Mouse (Mus musculus): ENCODE results near the gene Cox18.
"Not testable (repeated sequence)": the region's sequence is repeated elsewhere in the genome, so short reads cannot be mapped to it uniquely, and the experiment has no call there.

The Cox18 gene

GRCm38 (mm10) chr5:90223534-90224381 lies at the start of gene Cox18:
Gene Cox18, minus strand, starts transcription at chr5:90224001.
- DNase-seq (ENCODE audit: inconsistent age in 2 of 2, low spot score in 1 of 2), result peak; percentile 99 to 100

GRCm38 (mm10) chr5:90262230-90262629 lies 38.4 kb upstream of the Cox18 start:
- not testable (repeated sequence) for DNase-seq (ENCODE audit: inconsistent age in 2 of 2, low spot score in 1 of 2)

- DNase-seq (ENCODE audit: inconsistent age in 2 of 2, low spot score in 1 of 2), result no peak
Measured at GRCm38 (mm10) chr5:90257023-90257422, 33.2 kb upstream of the Cox18 start.

- DNase-seq (ENCODE audit: inconsistent age in 2 of 2, low spot score in 1 of 2), result no peak
Measured at GRCm38 (mm10) chr5:90247503-90247902, 23.7 kb upstream of the Cox18 start.

- no peak for DNase-seq (ENCODE audit: inconsistent age in 2 of 2, low spot score in 1 of 2)
Measured at GRCm38 (mm10) chr5:90246987-90247386, 23.2 kb upstream of the Cox18 start.

GRCm38 (mm10) chr5:90246567-90246966 lies 22.8 kb upstream of the Cox18 start:
- DNase-seq (ENCODE audit: inconsistent age in 2 of 2, low spot score in 1 of 2), result no peak

GRCm38 (mm10) chr5:90245416-90245815 lies 21.6 kb upstream of the Cox18 start:
- DNase-seq (ENCODE audit: inconsistent age in 2 of 2, low spot score in 1 of 2), result no peak

GRCm38 (mm10) chr5:90235217-90235616 lies 11.4 kb upstream of the Cox18 start:
- DNase-seq (ENCODE audit: inconsistent age in 2 of 2, low spot score in 1 of 2), result no peak

GRCm38 (mm10) chr5:90233305-90233704 lies 9.5 kb upstream of the Cox18 start:
- no peak for DNase-seq (ENCODE audit: inconsistent age in 2 of 2, low spot score in 1 of 2)

GRCm38 (mm10) chr5:90229760-90230159 lies 6.0 kb upstream of the Cox18 start:
- DNase-seq (ENCODE audit: inconsistent age in 2 of 2, low spot score in 1 of 2), result no peak

GRCm38 (mm10) chr5:90226696-90227095 lies 2.9 kb upstream of the Cox18 start:
- DNase-seq (ENCODE audit: inconsistent age in 2 of 2, low spot score in 1 of 2), result no peak

- DNase-seq (ENCODE audit: inconsistent age in 2 of 2, low spot score in 1 of 2), result peak in 1 of 2 experiments; percentile 30
Measured at GRCm38 (mm10) chr5:90224730-90225129, 929 bp upstream of the Cox18 start.

- peak in 1 of 2 experiments; percentile 54 for DNase-seq (ENCODE audit: inconsistent age in 2 of 2, low spot score in 1 of 2)
Measured at GRCm38 (mm10) chr5:90222937-90223336, 864 bp downstream of the Cox18 start.

- DNase-seq (ENCODE audit: inconsistent age in 2 of 2, low spot score in 1 of 2), result peak; percentile 71 to 92
Measured at GRCm38 (mm10) chr5:90217791-90218190, 6.0 kb downstream of the Cox18 start.

- DNase-seq (ENCODE audit: inconsistent age in 2 of 2, low spot score in 1 of 2), result peak in 1 of 2 experiments; percentile 83
Measured at GRCm38 (mm10) chr5:90217226-90217625, 6.6 kb downstream of the Cox18 start.

GRCm38 (mm10) chr5:90213356-90213755 lies 10.4 kb downstream of the Cox18 start:
- DNase-seq (ENCODE audit: inconsistent age in 2 of 2, low spot score in 1 of 2), result peak in 1 of 2 experiments; percentile 32

- peak in 1 of 2 experiments; percentile 81 for DNase-seq (ENCODE audit: inconsistent age in 2 of 2, low spot score in 1 of 2)
Measured at GRCm38 (mm10) chr5:90203168-90203567, 20.6 kb downstream of the Cox18 start.

GRCm38 (mm10) chr5:90202447-90203117 lies 21.2 kb downstream of the Cox18 start:
- DNase-seq (ENCODE audit: inconsistent age in 2 of 2, low spot score in 1 of 2), result no peak

GRCm38 (mm10) chr5:90199922-90200632 lies 23.7 kb downstream of the Cox18 start:
- DNase-seq (ENCODE audit: inconsistent age in 2 of 2, low spot score in 1 of 2), result no peak

GRCm38 (mm10) chr5:90194831-90195230 lies 29.0 kb downstream of the Cox18 start:
- peak; percentile 31 to 83 for DNase-seq (ENCODE audit: inconsistent age in 2 of 2, low spot score in 1 of 2)

GRCm38 (mm10) chr5:90182782-90183181 lies 41.0 kb downstream of the Cox18 start:
- DNase-seq (ENCODE audit: inconsistent age in 2 of 2, low spot score in 1 of 2), result no peak
